Mouse (Mus musculus) kidney, postnatal 36 days (tissue): ENCODE results near the gene Lmbrd2.
"Not testable (repeated sequence)": the region's sequence is repeated elsewhere in the genome, so short reads cannot be mapped to it uniquely, and the experiment has no call there.

Experiments used
- DNase-seq, 2 experiments: peaks; one replicate each; pipeline ENCODE4 v3.0.0; 2021 to 2022; ENCODE audit warnings: mixed read lengths in 2 of 2

Gene Lmbrd2

DNA sequence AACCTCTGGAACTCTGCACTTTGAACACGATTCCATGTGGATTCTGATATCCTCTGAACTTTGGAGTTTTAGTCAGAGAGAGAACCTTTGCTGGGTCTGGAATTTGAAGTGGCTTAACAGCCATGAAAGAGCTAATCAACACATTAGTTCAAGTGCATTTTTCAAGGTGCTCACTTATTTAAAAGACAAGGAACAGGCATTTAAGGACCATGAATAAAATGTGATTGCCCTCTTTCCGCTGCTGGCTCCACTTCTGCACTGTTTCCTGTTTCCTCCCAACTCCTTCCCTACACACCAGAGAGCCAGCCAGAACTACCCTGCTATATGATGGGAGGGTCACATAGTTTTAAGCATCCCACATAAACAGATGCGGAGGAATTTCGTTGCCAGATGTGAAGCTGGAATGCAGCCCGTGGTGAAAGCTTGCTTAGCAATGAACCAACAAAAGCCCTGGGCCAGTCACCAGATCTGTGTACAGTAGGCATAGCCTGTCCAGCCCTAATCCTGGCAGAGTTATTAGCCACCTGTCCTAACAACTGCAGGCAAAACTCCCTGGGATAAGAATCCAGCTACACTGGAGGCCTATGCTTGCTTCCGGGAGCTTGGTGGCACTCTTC lies 5.4 kb upstream of the Lmbrd2 start:
- peak; percentile 15 to 35 for DNase-seq

DNA sequence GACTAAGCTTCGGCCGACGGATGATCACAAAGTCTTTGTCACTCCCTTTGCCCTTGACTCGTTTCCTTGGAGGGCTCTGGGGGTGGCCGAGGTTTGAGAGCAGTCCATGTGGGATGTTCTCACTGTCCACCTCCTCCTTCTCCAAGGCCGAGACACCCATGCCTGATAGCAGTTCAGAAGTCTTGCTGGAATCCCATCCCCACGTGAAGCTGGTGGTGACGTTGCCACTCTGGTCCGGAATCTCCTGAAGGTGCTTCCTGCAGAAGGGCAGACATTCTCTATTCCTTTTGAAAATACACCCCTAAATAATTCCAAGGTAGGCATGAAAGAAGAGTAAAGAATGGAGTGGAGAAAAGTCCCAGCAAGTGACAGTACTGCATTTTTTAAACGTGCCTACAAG lies 903 bp upstream of the Lmbrd2 start:
- no peak for DNase-seq

DNA sequence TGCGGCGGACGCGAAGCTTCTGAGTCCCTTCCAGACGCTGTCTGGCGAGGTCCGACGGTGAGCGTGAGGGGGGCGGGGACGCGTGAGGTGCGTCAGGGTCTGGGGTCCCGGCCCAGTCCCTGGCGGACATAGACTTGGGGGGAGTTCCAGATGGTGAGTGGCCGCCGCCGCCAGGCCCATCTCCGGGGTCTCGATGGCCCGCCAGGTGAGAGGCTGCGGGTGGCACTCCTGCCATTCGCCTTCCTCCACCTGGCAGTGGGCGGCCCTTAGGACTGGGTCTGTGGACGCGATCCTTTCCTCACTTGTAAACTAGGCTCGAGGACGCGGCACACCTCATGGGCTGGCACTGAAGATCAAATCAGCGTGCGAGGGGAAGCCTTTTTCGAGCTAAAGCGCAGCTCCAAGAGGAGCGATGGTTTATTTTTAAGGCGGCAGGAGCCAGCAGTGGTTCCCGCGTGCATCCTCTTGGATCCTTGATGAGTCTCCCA lies 378 bp downstream of the Lmbrd2 start:
- peak; percentile 53 to 73 for DNase-seq

DNA sequence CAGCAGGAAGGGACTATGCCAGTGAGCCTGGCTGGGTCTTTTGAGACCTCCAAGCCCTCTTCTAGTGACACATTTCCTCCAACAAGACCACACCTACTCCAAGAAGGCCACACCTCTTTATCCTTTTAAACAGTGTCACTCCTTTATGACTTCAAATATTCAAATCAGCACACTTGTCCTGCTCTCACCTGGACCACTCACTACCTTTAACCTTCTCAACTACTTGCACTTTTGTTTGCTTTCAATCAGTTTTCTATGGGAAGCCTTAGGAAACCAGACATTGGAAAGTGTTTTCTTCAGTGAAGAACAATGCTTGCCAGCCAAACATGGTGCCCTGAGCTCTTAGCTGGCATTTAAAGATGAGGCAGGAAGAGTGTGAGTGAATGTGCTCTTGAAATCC lies 15.0 kb downstream of the Lmbrd2 start, which contains the start of gene Skp2:
Gene Skp2, minus strand, starts transcription at position 101 of the 400 bp plus-strand sequence.
- DNase-seq = no peak

DNA sequence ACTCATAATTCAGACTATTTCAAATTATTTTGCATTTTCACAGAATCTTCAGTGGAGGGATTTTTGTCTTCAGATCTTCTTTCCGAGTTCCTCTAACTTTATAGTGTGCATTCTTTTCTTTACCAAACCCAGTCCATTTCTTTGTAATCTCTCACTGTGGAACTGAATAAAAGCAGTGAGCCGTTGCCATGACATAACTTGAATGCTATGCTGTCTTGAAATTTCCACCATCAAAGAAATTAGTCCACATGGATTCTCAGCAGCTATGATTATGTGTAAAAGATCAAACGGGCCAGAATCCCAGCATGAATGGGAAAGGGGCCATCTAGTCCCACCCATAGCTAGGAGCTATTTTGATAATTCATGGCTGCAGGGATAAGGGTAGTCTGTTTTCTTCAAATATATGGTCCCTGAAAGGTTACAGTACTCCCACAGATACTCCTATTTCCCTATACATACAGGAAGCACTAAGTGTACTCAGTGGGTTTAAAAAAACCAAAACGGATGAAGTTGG lies 22.3 kb downstream of the Lmbrd2 start:
- DNase-seq = no peak

DNA sequence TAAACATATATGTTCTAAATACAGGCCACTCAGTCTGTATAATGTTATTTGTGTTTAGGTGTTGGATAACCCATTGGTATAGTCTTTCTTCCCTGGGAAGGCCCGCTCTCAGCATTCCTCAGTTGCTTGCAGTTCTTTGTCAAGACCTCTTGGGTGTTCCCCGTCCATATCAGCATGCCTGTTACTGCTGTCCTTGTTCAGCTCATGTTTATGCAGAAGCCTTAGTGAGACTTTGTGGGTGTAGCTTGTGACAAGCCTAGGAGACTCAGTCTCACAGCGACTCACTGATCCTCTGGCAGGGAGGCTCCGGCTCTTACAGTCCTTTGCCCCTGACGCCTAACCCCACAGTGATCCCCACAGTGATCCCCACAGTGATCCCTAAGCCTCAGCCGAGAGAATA lies 23.8 kb downstream of the Lmbrd2 start:
- no peak for DNase-seq

DNA sequence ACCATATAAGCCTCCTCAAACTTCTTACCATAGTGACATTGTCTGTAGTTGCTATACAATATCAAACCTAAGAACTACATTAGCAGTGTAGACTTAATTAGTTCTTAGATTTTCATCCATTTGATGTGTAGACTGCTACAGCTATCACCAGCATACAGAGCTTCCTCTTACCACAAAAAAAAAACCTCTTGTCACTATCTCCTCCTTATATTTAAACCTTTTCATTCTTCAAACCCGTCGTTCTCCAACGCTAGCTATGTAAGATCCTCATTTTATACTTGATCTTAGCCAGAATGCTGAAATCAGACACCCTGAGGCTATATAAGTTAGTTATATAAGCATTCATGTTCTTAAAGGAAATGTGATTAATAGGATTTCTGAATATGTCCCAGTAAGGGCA lies 36.7 kb downstream of the Lmbrd2 start:
- DNase-seq = no peak

DNA sequence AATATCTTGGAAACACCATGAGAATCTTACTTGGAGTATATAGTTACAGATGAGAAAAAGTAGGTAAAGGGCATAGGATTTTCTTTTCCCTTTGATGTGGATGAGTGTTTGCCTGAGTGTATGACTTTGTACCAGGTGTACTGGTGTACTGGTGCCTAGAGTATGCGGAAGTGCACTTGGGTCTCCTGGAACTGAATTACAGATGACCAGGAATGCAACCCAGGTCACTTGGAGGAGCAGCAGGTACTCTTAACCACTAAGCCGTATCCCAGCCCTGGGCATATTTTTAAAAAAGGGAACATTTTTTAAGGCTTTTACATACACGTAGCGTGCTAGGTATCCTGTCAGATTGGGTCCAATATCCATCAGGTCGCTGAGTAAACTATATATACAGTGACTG lies 43.6 kb downstream of the Lmbrd2 start:
- no peak for DNase-seq

DNA sequence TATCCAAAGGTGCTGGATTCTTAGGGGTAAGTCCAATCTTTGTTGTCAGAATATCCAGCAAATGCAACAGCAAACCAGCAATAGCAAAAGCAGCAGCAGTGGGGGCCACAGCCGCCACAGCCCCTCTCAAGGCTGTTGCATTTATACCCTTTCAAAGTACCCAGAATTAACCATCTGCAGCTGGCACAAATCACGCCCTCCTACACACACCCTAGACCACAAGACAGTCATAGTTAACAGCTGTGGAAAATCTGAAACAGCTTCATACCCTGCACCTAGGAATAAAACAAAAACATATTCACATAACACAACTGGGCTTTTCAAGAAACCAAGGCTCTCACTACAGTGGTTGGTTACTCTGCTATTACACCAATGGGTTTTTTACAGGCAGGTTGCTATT lies 49.4 kb downstream of the Lmbrd2 start:
- DNase-seq = no peak

DNA sequence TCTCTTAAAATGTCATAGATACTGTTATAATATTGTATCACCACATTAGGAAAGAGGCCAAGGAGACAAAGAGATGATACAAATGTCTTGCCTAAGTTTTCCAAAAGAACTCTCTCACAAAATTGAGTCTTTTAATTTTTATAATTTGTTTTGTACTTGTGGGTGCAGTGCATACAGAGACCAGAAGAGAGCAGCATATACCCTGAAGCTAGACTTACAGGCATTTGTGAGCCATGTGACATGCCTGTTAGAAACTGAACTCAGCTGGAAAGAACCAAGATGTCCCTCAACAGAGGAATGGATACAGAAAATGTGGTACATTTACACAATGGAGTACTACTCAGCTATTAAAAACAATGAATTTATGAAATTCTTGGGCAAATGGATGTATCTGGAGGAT lies 52.3 kb downstream of the Lmbrd2 start:
- peak; percentile 4 to 43 for DNase-seq

DNA sequence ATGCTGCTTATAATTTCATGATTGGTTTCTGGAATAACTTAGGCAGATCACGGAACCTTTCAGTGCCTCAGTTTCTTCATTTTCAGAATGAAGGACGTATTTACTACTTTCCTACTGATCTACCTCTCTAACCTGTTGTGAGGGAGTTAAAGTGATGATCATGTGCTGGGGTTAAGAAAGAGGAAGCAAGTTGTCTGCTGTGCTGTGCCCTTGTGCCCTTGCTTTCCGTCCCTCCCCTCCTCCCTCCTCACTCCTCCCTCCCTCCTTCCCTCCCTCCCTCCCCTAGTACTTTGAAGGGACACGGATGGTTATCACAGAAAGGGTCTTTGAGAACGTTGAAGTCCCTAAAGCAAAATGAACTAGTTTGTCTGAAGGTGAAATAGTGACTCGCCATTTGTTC lies 58.1 kb downstream of the Lmbrd2 start:
- no peak for DNase-seq

DNA sequence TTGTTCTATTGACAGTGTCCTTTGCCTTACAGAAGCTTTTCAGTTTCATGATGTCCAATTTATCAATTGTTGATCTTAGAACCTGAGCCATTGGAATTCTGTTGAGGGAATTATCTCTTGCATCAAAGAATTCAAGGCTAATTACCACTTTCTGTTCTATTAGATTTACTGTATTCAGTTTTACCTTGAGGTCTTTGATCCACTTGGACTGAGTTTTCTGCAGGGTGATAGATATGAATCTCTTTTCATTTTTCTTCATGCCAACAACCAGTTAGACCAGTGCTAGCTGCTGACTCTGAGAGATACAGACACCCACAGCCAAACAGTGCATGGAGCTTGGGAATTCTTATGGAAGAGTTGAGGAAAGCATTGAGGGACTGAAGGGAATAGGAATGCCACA lies 71.5 kb downstream of the Lmbrd2 start:
- DNase-seq = no peak

DNA sequence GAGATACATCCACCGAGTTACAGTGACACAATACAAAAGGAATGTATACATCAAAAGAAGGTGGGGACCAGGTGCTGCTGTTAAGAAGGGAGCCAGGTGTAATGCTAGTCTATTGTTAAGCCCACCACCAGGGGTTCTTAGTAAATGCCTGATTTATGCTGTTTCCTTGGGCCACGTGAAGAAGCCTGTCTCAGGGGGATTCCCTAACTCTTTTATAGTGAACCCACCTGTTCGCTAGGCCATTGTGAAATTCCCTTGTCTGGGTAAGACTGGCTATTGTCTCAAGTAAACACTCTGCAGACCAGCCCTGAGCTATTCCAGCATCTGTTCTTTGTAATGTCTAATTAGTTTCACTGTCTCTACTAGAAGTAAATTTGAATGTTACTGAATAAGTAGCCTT lies 72.7 kb downstream of the Lmbrd2 start:
- not testable (repeated sequence) for DNase-seq

DNA sequence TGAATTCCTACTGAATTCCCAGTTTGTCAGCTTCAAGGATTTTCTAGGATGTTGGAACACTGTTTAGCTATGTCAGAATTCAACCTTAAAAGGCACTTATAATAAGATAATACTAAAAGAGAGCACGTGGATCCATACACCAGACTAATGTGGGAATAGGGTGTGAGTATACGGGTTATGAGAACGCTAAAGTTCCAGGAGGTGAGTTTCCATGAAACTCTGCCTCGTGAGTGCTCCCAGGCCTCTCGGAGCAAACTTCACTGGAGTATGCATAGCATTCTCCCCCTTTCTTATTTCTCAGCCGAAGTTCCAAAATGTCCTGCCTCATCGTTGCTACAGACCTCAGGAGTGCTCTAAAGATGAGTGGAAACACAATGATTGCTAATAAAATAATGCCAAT lies 73.1 kb downstream of the Lmbrd2 start:
- DNase-seq = not testable (repeated sequence)

DNA sequence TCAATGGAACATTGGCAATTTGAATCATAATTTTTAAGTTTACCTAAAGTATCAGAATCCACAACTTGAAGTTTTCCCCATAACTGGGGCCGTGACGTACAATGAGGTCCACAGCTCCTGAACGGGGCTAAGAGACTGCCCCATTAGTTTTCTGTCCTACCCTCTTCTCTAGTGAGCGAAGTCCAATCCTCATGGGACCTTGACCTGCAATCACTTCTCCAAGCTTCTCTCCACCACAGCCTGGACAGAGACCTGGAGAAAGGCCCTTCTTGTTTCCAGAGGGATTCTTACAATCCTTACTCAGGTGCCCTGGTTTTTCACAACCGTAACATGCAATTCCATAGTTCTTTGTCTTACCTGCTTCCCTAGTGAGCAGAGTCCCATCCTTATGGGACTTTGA lies 76.1 kb downstream of the Lmbrd2 start:
- peak; percentile 4 to 30 for DNase-seq

DNA sequence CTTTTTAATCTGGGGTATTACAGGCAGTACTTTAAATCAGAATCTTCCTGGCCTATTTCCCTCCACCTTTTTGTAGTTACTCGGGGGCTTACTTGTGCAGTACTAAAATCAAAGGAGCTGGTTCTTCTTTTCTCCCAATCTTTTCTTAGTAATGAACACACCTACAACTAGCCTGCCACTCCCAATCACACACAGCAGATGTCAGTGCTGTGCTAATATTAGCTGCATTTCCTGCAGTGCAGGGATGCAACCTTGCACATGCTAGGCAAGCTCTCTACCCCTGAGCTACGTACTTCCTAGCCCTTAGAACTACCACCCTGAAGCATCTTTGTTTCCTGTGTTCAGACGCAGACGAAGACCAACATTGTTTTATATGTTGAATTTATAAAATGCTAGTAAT lies 90.6 kb downstream of the Lmbrd2 start:
- DNase-seq = peak; percentile 8 to 14

DNA sequence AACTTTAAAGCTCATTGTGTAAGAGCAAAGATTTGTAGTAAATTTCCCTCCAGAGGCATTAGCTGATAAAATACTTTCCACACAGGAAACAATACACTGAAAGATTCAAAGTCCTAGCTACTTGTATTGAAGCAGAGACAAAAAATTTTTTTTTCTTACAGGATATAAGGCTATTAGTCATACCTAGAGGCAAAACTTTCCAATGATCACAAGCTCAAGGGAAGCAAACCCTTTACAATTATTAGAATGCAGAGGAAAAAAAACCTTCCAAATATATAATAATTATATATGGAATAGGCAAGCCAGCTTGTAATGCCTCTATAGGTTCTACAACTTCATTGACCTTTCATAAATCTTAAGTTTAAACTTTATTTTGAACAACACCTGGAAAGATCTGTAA lies 106.0 kb downstream of the Lmbrd2 start:
- no peak for DNase-seq
